Mouse (Mus musculus): ENCODE measurements around the gene Adamts17. TPM values are rescaled to one million over a fixed set of nuclear protein-coding genes. Genes with fewer than 3 reads are reported as not detected.
A peak's percentile ranks its signal among the peaks of the same experiment; 100 is the strongest.

Gene Adamts17
- total and polyA plus RNA-seq, 3 experiments = 0.33 to 0.42 TPM; not detected in 1

- no peak for DNase-seq (ENCODE audit: low read depth, low spot score)
- peaks cover 0 to 6% of the 10 kb centered on the region in 2 experiments; a peak in 2 of 4 replicates for H3K4me1 ChIP-seq (ENCODE audit: control insufficient read depth in 1 of 2, insufficient read depth in 2 of 2, low read length in 2 of 2)
- no peak overlapping the region for H3K4me3 ChIP-seq (ENCODE audit: control insufficient read depth in 1 of 2, insufficient read depth in 1 of 2, low read depth in 2 of 2, low read length in 2 of 2)
- no peak overlapping the region for H3K27ac ChIP-seq (ENCODE audit: control insufficient read depth, low read depth, low read length)
- no peak overlapping the region for H3K9ac ChIP-seq (ENCODE audit: control insufficient read depth, low read depth, low read length, poor library complexity, severe bottlenecking)
- no peaks in the 10 kb centered on the region for H3K79me2 ChIP-seq (ENCODE audit: control insufficient read depth, insufficient read depth, low read length, poor library complexity)
- no peaks in the 10 kb centered on the region for H3K36me3 ChIP-seq (ENCODE audit: control insufficient read depth in 1 of 2, insufficient read depth in 2 of 2, low read length in 2 of 2)
- H3K9me3 ChIP-seq (replicated peaks; ENCODE audit: insufficient read depth, low read length) = no peaks in the 10 kb centered on the region
- no peaks in the 10 kb centered on the region for H3K27me3 ChIP-seq (ENCODE audit: control insufficient read depth in 1 of 2, insufficient read depth in 2 of 2, low read length in 2 of 2)
- TF ChIP-seq ZKSCAN1 (IDR thresholded peaks at IDR 0.05; ENCODE audit: low read depth, low read length) (no peak), JUND (IDR thresholded peaks at IDR 0.05; ENCODE audit: low read depth, low read length) (no peak), CTCF (IDR thresholded peaks at IDR 0.05 in 2 of 3, conservative IDR thresholded peaks at IDR 0.05 in 1 of 3; ENCODE audit: control insufficient read depth in 1 of 3, insufficient read depth in 1 of 3, low read depth in 2 of 3, low read length in 3 of 3, poor library complexity in 1 of 3, severe bottlenecking in 1 of 3) (no peak), MEF2A (IDR thresholded peaks at IDR 0.05; ENCODE audit: extremely low read depth, insufficient replicate concordance, low read depth, low read length, poor library complexity, severe bottlenecking) (no peak), RCOR1 (IDR thresholded peaks at IDR 0.05; ENCODE audit: low read depth, low read length) (no peak), POLR2AphosphoS5 (IDR thresholded peaks at IDR 0.05; ENCODE audit: borderline replicate concordance, low read depth, low read length) (no peak), POLR2A (IDR thresholded peaks at IDR 0.05; ENCODE audit: control insufficient read depth in 1 of 2, insufficient read depth in 1 of 2, low read depth in 1 of 2, low read length in 2 of 2, poor library complexity in 1 of 2) (no peak), USF2 (IDR thresholded peaks at IDR 0.05; ENCODE audit: borderline replicate concordance in 1 of 2, insufficient read depth in 1 of 2, low read depth in 1 of 2, low read length in 2 of 2) (no peak)
Measured at GRCm38 (mm10) chr7:67029481-67029880, 189.9 kb downstream of the Adamts17 start.

- H3K36me3 ChIP-seq (ENCODE audit: control insufficient read depth in 1 of 2, insufficient read depth in 2 of 2, low read length in 2 of 2) = no peaks in the 10 kb centered on the region
- no peak overlapping the region for H3K9ac ChIP-seq (ENCODE audit: control insufficient read depth, low read depth, low read length, poor library complexity, severe bottlenecking)
- H3K79me2 ChIP-seq (ENCODE audit: control insufficient read depth, insufficient read depth, low read length, poor library complexity) = no peaks in the 10 kb centered on the region
- H3K9me3 ChIP-seq (replicated peaks; ENCODE audit: insufficient read depth, low read length) = no peaks in the 10 kb centered on the region
- H3K27me3 ChIP-seq (ENCODE audit: control insufficient read depth in 1 of 2, insufficient read depth in 2 of 2, low read length in 2 of 2) = no peaks in the 10 kb centered on the region
- TF ChIP-seq MYC (IDR thresholded peaks at IDR 0.05; ENCODE audit: low read depth, low read length) (no peak), MXI1 (IDR thresholded peaks at IDR 0.05; ENCODE audit: low read depth, low read length) (no peak), EP300 (IDR thresholded peaks at IDR 0.05; ENCODE audit: low read depth in 1 of 2, low read length in 2 of 2) (peak; percentile 10 to 21; a peak in 1 of 4 replicates), GATA1 (IDR thresholded peaks at IDR 0.05; ENCODE audit: low read depth, low read length) (peak; percentile 54; the same call in 1 of the 2 replicates), TCF12 (IDR thresholded peaks at IDR 0.05; ENCODE audit: low read depth, low read length) (0 out of 2 replicates have a peak, but pooled peaks have one; percentile 37), TAL1 (IDR thresholded peaks at IDR 0.05; ENCODE audit: low read length) (no peak)
- no peak overlapping the region for H3K27ac ChIP-seq (ENCODE audit: control insufficient read depth, low read depth, low read length)
- H3K4me1 ChIP-seq (ENCODE audit: control insufficient read depth in 1 of 2, insufficient read depth in 2 of 2, low read length in 2 of 2) = peaks cover 0 to 6% of the 10 kb centered on the region in 2 experiments; a peak in 2 of 4 replicates
- DNase-seq (ENCODE audit: low read depth, low spot score) = peak; percentile 37
- H3K4me3 ChIP-seq (ENCODE audit: control insufficient read depth in 1 of 2, insufficient read depth in 1 of 2, low read depth in 2 of 2, low read length in 2 of 2) = no peak overlapping the region
Measured at GRCm38 (mm10) chr7:67031284-67031683, 191.7 kb downstream of the Adamts17 start.

GRCm38 (mm10) chr7:67032616-67033015 is 193.1 kb downstream of the Adamts17 start:
- Histone ChIP-seq H3K27ac (ENCODE audit: control insufficient read depth, low read depth, low read length) (no peak overlapping the region), H3K4me1 (ENCODE audit: control insufficient read depth in 1 of 2, insufficient read depth in 2 of 2, low read length in 2 of 2) (peaks cover 0 to 6% of the 10 kb centered on the region in 2 experiments; a peak in 2 of 4 replicates), H3K9me3 (replicated peaks; ENCODE audit: insufficient read depth, low read length) (no peaks in the 10 kb centered on the region), H3K79me2 (ENCODE audit: control insufficient read depth, insufficient read depth, low read length, poor library complexity) (no peaks in the 10 kb centered on the region), H3K36me3 (ENCODE audit: control insufficient read depth in 1 of 2, insufficient read depth in 2 of 2, low read length in 2 of 2) (no peaks in the 10 kb centered on the region), H3K9ac (ENCODE audit: control insufficient read depth, low read depth, low read length, poor library complexity, severe bottlenecking) (no peak overlapping the region), H3K4me3 (ENCODE audit: control insufficient read depth in 1 of 2, insufficient read depth in 1 of 2, low read depth in 2 of 2, low read length in 2 of 2) (no peak overlapping the region), H3K27me3 (ENCODE audit: control insufficient read depth in 1 of 2, insufficient read depth in 2 of 2, low read length in 2 of 2) (no peaks in the 10 kb centered on the region)
- no peak for DNase-seq (ENCODE audit: low read depth, low spot score)
- TF ChIP-seq POLR2AphosphoS2 (IDR thresholded peaks at IDR 0.05; ENCODE audit: low read length) = no peak
- TF ChIP-seq KAT2A (conservative IDR thresholded peaks at IDR 0.05; ENCODE audit: low read depth, low read length) = no peak
- TF ChIP-seq USF1 (IDR thresholded peaks at IDR 0.05; ENCODE audit: low read depth, low read length) = no peak
- TF ChIP-seq TBP (IDR thresholded peaks at IDR 0.05; ENCODE audit: low read depth, low read length) = no peak
- no peak for TF ChIP-seq JUND (IDR thresholded peaks at IDR 0.05; ENCODE audit: low read depth, low read length)
- no peak for TF ChIP-seq GATA1 (IDR thresholded peaks at IDR 0.05; ENCODE audit: low read depth, low read length)
- TF ChIP-seq SMC3 (IDR thresholded peaks at IDR 0.05; ENCODE audit: low read depth, low read length) = no peak
- TF ChIP-seq NELFE (IDR thresholded peaks at IDR 0.05; ENCODE audit: low read depth, low read length) = no peak
- no peak for TF ChIP-seq USF2 (IDR thresholded peaks at IDR 0.05; ENCODE audit: borderline replicate concordance in 1 of 2, insufficient read depth in 1 of 2, low read depth in 1 of 2, low read length in 2 of 2)
- no peak for TF ChIP-seq POLR2AphosphoS5 (IDR thresholded peaks at IDR 0.05; ENCODE audit: borderline replicate concordance, low read depth, low read length)
- no peak for TF ChIP-seq HCFC1 (IDR thresholded peaks at IDR 0.05; ENCODE audit: low read depth, low read length)
- no peak for TF ChIP-seq CHD1 (IDR thresholded peaks at IDR 0.05; ENCODE audit: low read depth, low read length)

Data from MEL (cell line).